ENCODE assay signal across 37 mouse cellular contexts in genomic region chr12:104100768-104101167, GRCm38 (mm10). TPM values are rescaled to one million over a fixed set of nuclear protein-coding genes. Genes with fewer than 3 reads are reported as not detected.
"Had no signal": no experiment of that assay in that cellular context is flagged by ENCODE, and none has a peak within 500 bp of the region (broad histone marks: within the 10 kb centered on the region; RNA-seq: fewer than 3 reads in every experiment).

Gene Serpina5, plus strand, starts transcription at chr12:104101113.

- H3K4me3 ChIP-seq: gastrocnemius, adult 2 months; heart, embryonic 10.5 days; heart, embryonic 12.5 days; hindbrain, embryonic 10.5 days; hindbrain, embryonic 12.5 days; intestine, embryonic 15.5 days; layer of hippocampus, adult 2 months; left cerebral cortex, adult 2 months; limb, embryonic 10.5 days; limb, embryonic 12.5 days had no signal

- H3K4me1 ChIP-seq: heart, embryonic 10.5 days; hindbrain, embryonic 10.5 days; hindbrain, embryonic 12.5 days; intestine, embryonic 15.5 days; limb, embryonic 10.5 days; limb, embryonic 12.5 days had no signal

- H3K9me3 ChIP-seq: heart, embryonic 10.5 days; hindbrain, embryonic 10.5 days; hindbrain, embryonic 12.5 days; intestine, embryonic 15.5 days; limb, embryonic 10.5 days; limb, embryonic 12.5 days had no signal

- H3K9ac ChIP-seq: heart, embryonic 12.5 days; hindbrain, embryonic 12.5 days; hindbrain, embryonic 14.5 days; intestine, embryonic 15.5 days; limb, embryonic 12.5 days had no signal

- H3K4me2 ChIP-seq: heart, embryonic 12.5 days; hindbrain, embryonic 12.5 days; hindbrain, embryonic 14.5 days; intestine, embryonic 15.5 days; limb, embryonic 12.5 days had no signal

- ATAC-seq: hindbrain, embryonic 16.5 days; inflammation-experienced regulatory T-cells, adult 6 months; intestine, embryonic 15.5 days; intestine, postnatal 0 days had no signal

- DNase-seq: gastrocnemius, adult 2 months; gastrocnemius, postnatal 10 days; gastrocnemius, postnatal 25 days; heart, adult 18-20 months; heart, postnatal 10 days; heart, postnatal 4 days; kidney, adult 18-20 months; kidney, adult 8-10 months; kidney, postnatal 10 days; kidney, postnatal 25 days; kidney, postnatal 4 days; liver had no signal

- H3K27ac ChIP-seq: gastrocnemius, adult 2 months; heart, embryonic 10.5 days; hindbrain, embryonic 10.5 days; hindbrain, embryonic 12.5 days; hindbrain, embryonic 14.5 days; intestine, embryonic 15.5 days; layer of hippocampus, adult 2 months; left cerebral cortex, adult 2 months; limb, embryonic 10.5 days; limb, embryonic 12.5 days had no signal

- H3K27me3 ChIP-seq: heart, embryonic 12.5 days; hindbrain, embryonic 12.5 days; intestine, embryonic 15.5 days; limb, embryonic 12.5 days had no signal

- H3K36me3 ChIP-seq: heart, embryonic 10.5 days; heart, embryonic 12.5 days; hindbrain, embryonic 10.5 days; hindbrain, embryonic 12.5 days; intestine, embryonic 15.5 days; limb, embryonic 10.5 days; limb, embryonic 12.5 days had no signal

RNA-seq across cellular contexts. Expression of gene Serpina5, which starts in this region (rescaled TPM):
- total RNA-seq: gastrocnemius, adult 2 months; gastrocnemius, postnatal 10 days; gastrocnemius, postnatal 25 days; gastrocnemius, postnatal 4 days; granulocyte monocyte progenitor cell, adult 5-6 weeks; heart, adult 18-20 months; heart, adult 8-10 months; heart, postnatal 10 days; heart, postnatal 25 days; heart, postnatal 4 days; layer of hippocampus, adult 2 months; layer of hippocampus, postnatal 10 days; layer of hippocampus, postnatal 25 days; left cerebral cortex, adult 2 months; left cerebral cortex, postnatal 14 days; left cerebral cortex, postnatal 36 days had no signal
- polyA plus RNA-seq: heart, embryonic 12.5 days; heart, embryonic 14.5 days; heart, embryonic 16.5 days; hindbrain, embryonic 10.5 days; hindbrain, embryonic 12.5 days; hindbrain, embryonic 14.5 days; hindbrain, embryonic 16.5 days; inflammation-experienced regulatory T-cells, adult 6 months; intestine, embryonic 15.5 days; kidney, embryonic 14.5 days; limb, embryonic 10.5 days; limb, embryonic 12.5 days; limb, embryonic 14.5 days had no signal
